Mouse (Mus musculus): ENCODE results near the gene A630089N07Rik. TPM values are rescaled to one million over a fixed set of nuclear protein-coding genes. Genes with fewer than 3 reads are reported as not detected.
A peak's percentile ranks its signal among the peaks of the same experiment; 100 is the strongest.

The A630089N07Rik gene
- polyA plus RNA-seq, 1 experiment from 2014 or later: 19.9 TPM

DNA sequence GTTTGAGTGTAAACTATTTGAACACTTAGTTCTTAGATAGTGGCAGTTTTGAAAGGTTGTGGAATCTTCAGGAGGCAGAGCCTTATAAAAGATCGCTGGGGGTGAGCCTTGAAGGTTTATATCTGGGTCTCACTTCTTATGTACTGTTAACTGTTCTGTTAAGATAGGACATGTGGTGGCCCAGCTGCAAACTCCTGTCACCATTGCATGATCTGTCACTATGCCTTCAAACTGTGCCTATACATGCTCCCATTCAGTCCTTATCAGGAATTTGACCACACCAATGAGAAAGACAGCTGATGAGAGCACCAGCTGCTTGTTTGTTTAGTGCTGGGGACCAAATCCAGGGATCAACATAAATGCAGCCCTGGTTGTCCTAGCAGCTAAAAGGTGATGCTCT is 105.0 kb downstream of the A630089N07Rik start:
- H3K36me3 ChIP-seq (ENCODE audit: insufficient read depth, low read length): no peaks in the 10 kb centered on the region
- H3K4me2 ChIP-seq (replicated peaks; ENCODE audit: low read depth, low read length): no peak overlapping the region
- H3K9ac ChIP-seq (replicated peaks; ENCODE audit: low read length): no peak overlapping the region
- no peak overlapping the region for H3K27ac ChIP-seq (ENCODE audit: low read length)
- WGBS: 68% methylated on average over 1 of the region's 1 CpGs
- no peak overlapping the region for H3K4me3 ChIP-seq (ENCODE audit: low read length)
- no peaks in the 10 kb centered on the region for H3K27me3 ChIP-seq (ENCODE audit: insufficient read depth, low read length)
- no peak for ATAC-seq (ENCODE audit: low FRiP score, low TSS enrichment)
- no peaks in the 10 kb centered on the region for H3K9me3 ChIP-seq (ENCODE audit: low read length)
- no peaks in the 10 kb centered on the region for H3K4me1 ChIP-seq (ENCODE audit: insufficient read depth, low read length)

DNA sequence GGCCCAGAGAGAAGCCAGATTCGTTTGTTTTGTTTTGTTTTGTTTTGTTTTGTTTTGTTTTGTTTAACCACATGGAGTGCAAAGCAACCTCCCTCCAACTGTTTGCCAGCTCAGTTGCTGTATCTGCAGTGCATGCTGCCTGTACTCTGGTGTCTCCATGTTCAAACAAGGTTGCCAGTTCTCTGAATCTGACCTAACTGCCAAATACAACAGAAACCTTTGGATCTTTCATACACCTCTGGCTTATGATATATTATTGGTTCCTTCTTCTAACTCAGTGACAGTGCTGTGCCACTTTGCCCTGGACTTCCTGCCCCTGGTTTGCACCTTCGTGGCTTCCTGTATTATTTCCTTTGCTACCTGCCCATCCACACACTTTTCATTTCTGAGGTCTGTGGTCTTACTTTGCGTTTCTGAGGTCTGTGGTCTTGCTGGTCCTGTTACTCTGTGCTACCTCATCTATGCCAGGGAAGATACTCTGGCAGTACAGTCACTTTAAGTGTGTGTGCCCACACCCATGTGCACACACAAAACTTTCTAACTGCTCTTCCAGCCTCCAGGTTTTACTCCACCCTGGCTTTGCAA is 118.2 kb downstream of the A630089N07Rik start:
- no peak for ATAC-seq (ENCODE audit: low FRiP score, low TSS enrichment)
- H3K36me3 ChIP-seq (ENCODE audit: insufficient read depth, low read length): no peaks in the 10 kb centered on the region
- H3K27me3 ChIP-seq (ENCODE audit: insufficient read depth, low read length): no peaks in the 10 kb centered on the region

DNA sequence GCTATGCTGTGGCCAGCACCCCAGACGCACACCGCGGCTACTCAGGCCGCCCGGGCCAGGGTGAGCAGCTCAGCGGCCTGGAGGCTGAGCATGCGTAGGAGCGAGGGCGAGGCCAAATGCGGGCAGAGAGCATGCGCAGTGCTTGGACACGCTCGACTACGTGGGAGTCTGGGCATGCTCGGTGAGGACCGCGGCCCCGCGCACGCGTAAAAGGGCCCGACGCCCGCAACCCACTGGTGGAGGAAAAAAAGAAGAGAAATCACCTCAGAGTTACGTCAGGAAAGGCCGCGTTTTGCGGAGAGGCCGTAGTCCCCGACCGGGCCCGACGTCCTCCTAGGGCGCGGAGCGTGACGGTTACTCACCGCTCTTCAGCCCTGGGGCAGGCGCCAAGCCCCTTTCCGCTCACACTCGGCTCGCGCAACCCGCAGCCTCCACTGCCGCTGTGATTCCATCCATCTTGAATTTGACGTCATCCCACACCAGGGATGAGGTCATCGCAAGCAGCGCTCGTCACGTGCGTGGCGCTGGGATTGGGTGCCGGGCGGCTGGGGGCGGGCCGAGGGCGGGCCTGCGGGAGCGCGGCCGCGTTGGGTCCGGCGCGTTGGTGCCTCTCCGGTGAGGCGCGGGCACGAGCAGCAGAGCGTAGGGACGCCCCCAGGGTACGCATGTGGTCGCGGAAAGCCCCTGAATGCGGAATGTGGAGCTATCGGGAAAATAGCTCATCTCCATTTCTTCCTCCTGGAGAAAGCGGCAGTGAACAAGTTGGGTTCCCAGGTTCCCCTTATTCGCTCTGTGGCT is 119.9 kb downstream of the A630089N07Rik start, which contains the start of the genes C2cd2 and Zbtb21:
C2cd2 (minus strand) TSS at position 448 of the 798 bp plus-strand sequence.
Zbtb21 (minus strand) TSS at position 472 of the 798 bp plus-strand sequence.
- peak within 1 kb of the TSS; percentile 99 for H3K27ac ChIP-seq (ENCODE audit: low read length)
- peak within 1 kb of the TSS; percentile 91 for H3K4me3 ChIP-seq (ENCODE audit: low read length)
- peaks cover 3% of the 10 kb centered on the region; the same call in 1 of the 2 replicates for H3K4me1 ChIP-seq (ENCODE audit: insufficient read depth, low read length)
- H3K9ac ChIP-seq (replicated peaks; ENCODE audit: low read length): peak within 1 kb of the TSS; percentile 93
- H3K9me3 ChIP-seq (ENCODE audit: low read length): no peaks in the 10 kb centered on the region
- under 1% methylated on average over 78 of the region's 78 CpGs for WGBS
- H3K36me3 ChIP-seq (ENCODE audit: insufficient read depth, low read length): no peaks in the 10 kb centered on the region
- peak within 1 kb of the TSS; percentile 84 for H3K4me2 ChIP-seq (replicated peaks; ENCODE audit: low read depth, low read length)
- ATAC-seq (ENCODE audit: low FRiP score, low TSS enrichment): peak; percentile 99
- no peaks in the 10 kb centered on the region for H3K27me3 ChIP-seq (ENCODE audit: insufficient read depth, low read length)

More for the DNA sequence above, 118.2 kb downstream of the A630089N07Rik start:
- no peak overlapping the region for H3K4me3 ChIP-seq (ENCODE audit: low read length)
- peaks cover 3% of the 10 kb centered on the region; the same call in 1 of the 2 replicates for H3K4me1 ChIP-seq (ENCODE audit: insufficient read depth, low read length)
- WGBS: 79% methylated on average over 3 of the region's 3 CpGs
- H3K9me3 ChIP-seq (ENCODE audit: low read length): no peaks in the 10 kb centered on the region
- H3K4me2 ChIP-seq (replicated peaks; ENCODE audit: low read depth, low read length): no peak overlapping the region
- H3K27ac ChIP-seq (ENCODE audit: low read length): no peak overlapping the region
- no peak overlapping the region for H3K9ac ChIP-seq (replicated peaks; ENCODE audit: low read length)

DNA sequence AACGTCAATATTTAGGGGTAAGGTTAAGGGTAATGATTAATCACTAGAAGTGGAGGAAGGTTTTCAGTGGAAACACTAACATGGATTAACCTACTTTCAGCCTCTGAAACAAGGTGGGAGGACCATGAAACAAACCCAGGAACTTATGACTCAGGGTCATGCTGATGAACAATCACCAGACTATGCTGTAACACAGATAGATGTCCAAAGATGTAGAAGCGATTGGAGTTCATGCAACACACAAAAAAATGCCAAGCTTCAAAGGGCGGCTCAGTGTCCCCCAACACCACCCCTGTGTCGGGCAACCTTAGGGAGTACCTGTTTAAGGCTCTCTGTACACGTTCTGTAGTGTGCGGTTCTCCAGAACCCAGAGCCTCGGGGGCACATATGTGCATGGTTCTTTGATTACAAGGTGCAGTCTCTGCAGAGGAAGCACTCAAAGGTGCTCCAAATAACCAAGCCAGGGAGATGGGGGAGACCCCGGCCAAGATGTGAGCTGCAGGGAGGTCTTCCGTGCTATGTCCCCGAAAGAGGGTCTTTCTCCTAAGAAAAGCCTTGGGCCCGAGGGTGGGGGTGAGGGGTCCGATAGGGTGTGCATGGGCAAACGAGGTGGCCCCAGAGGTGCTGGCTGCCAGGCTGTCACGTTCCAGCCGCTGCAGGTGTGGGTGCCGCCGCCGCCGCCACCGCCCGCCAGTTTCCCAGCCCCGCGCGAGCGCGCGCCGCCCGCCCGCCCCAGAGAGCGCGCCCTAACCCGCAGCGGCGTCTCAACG is 120.7 kb downstream of the A630089N07Rik start:
- Histone ChIP-seq H3K36me3 (ENCODE audit: insufficient read depth, low read length) (peaks cover 2% of the 10 kb centered on the region), H3K27ac (ENCODE audit: low read length) (peak overlapping the region; percentile 99), H3K9me3 (ENCODE audit: low read length) (no peaks in the 10 kb centered on the region), H3K4me3 (ENCODE audit: low read length) (peak overlapping the region; percentile 91), H3K9ac (replicated peaks; ENCODE audit: low read length) (peak overlapping the region; percentile 93), H3K4me1 (ENCODE audit: insufficient read depth, low read length) (peaks cover 3% of the 10 kb centered on the region; the same call in 1 of the 2 replicates), H3K27me3 (ENCODE audit: insufficient read depth, low read length) (no peaks in the 10 kb centered on the region), H3K4me2 (replicated peaks; ENCODE audit: low read depth, low read length) (peak overlapping the region; percentile 84)
- ATAC-seq (ENCODE audit: low FRiP score, low TSS enrichment): peak; percentile 4; the same call in 1 of the 2 replicates
- WGBS: 5% methylated on average over 33 of the region's 36 CpGs

GRCm38 (mm10) chr16:97960348-97960747 is 121.9 kb downstream of the A630089N07Rik start:
- no peak for ATAC-seq (ENCODE audit: low FRiP score, low TSS enrichment)
- Histone ChIP-seq H3K4me3 (ENCODE audit: low read length) (no peak overlapping the region), H3K9ac (replicated peaks; ENCODE audit: low read length) (no peak overlapping the region), H3K4me1 (ENCODE audit: insufficient read depth, low read length) (peaks cover 3% of the 10 kb centered on the region; the same call in 1 of the 2 replicates), H3K27me3 (ENCODE audit: insufficient read depth, low read length) (no peaks in the 10 kb centered on the region), H3K9me3 (ENCODE audit: low read length) (no peaks in the 10 kb centered on the region), H3K4me2 (replicated peaks; ENCODE audit: low read depth, low read length) (no peak overlapping the region), H3K36me3 (ENCODE audit: insufficient read depth, low read length) (peaks cover 11% of the 10 kb centered on the region), H3K27ac (ENCODE audit: low read length) (no peak overlapping the region)
- 91% methylated on average over 3 of the region's 3 CpGs for WGBS

GRCm38 (mm10) chr16:97958401-97958973 is 123.8 kb downstream of the A630089N07Rik start:
- H3K36me3 ChIP-seq (ENCODE audit: insufficient read depth, low read length): peaks cover 22% of the 10 kb centered on the region
- peaks cover 3% of the 10 kb centered on the region; the same call in 1 of the 2 replicates for H3K4me1 ChIP-seq (ENCODE audit: insufficient read depth, low read length)

GRCm38 (mm10) chr16:97957626-97958025 is 124.6 kb downstream of the A630089N07Rik start:
- ATAC-seq (ENCODE audit: low FRiP score, low TSS enrichment): no peak
- Histone ChIP-seq H3K27me3 (ENCODE audit: insufficient read depth, low read length) (no peaks in the 10 kb centered on the region), H3K27ac (ENCODE audit: low read length) (no peak overlapping the region), H3K36me3 (ENCODE audit: insufficient read depth, low read length) (peaks cover 25% of the 10 kb centered on the region), H3K4me3 (ENCODE audit: low read length) (no peak overlapping the region), H3K9me3 (ENCODE audit: low read length) (no peaks in the 10 kb centered on the region), H3K9ac (replicated peaks; ENCODE audit: low read length) (no peak overlapping the region), H3K4me2 (replicated peaks; ENCODE audit: low read depth, low read length) (no peak overlapping the region), H3K4me1 (ENCODE audit: insufficient read depth, low read length) (peaks cover 3% of the 10 kb centered on the region; the same call in 1 of the 2 replicates)

More at GRCm38 (mm10) chr16:97958401-97958973, 123.8 kb downstream of the A630089N07Rik start:
- H3K27me3 ChIP-seq (ENCODE audit: insufficient read depth, low read length): no peaks in the 10 kb centered on the region
- no peaks in the 10 kb centered on the region for H3K9me3 ChIP-seq (ENCODE audit: low read length)
- ATAC-seq (ENCODE audit: low FRiP score, low TSS enrichment): no peak
- no peak overlapping the region for H3K4me2 ChIP-seq (replicated peaks; ENCODE audit: low read depth, low read length)
- H3K4me3 ChIP-seq (ENCODE audit: low read length): no peak overlapping the region
- H3K27ac ChIP-seq (ENCODE audit: low read length): no peak overlapping the region
- H3K9ac ChIP-seq (replicated peaks; ENCODE audit: low read length): no peak overlapping the region

DNA sequence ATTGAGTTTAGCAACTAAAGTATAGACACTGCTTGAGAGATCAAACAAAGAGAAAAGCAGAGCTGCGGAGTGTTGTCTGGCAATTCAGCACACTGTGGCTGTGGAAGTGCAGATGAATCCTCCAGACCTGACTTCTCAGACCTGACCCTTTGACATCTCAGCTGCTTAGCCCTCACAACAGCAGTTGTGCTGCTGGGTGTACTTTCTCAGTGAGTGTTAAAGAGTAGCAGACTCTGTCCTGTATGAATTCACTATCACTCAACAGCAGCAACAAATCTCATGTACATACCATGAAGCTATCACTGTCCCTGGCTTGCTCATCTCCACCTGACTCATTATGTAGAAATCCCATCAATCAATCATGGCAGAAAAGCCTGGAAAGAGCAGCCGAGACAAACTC is 126.2 kb downstream of the A630089N07Rik start:
- Histone ChIP-seq H3K4me2 (replicated peaks; ENCODE audit: low read depth, low read length) (no peak overlapping the region), H3K27ac (ENCODE audit: low read length) (no peak overlapping the region), H3K9me3 (ENCODE audit: low read length) (no peaks in the 10 kb centered on the region), H3K9ac (replicated peaks; ENCODE audit: low read length) (no peak overlapping the region), H3K4me3 (ENCODE audit: low read length) (no peak overlapping the region), H3K4me1 (ENCODE audit: insufficient read depth, low read length) (0 out of 2 replicates have a peak, but pooled peaks cover 3% of the 10 kb centered on the region), H3K36me3 (ENCODE audit: insufficient read depth, low read length) (peaks cover 41% of the 10 kb centered on the region), H3K27me3 (ENCODE audit: insufficient read depth, low read length) (no peaks in the 10 kb centered on the region)
- no peak for ATAC-seq (ENCODE audit: low FRiP score, low TSS enrichment)
- 73% methylated on average over 2 of the region's 2 CpGs for WGBS

- no peaks in the 10 kb centered on the region for H3K27me3 ChIP-seq (ENCODE audit: insufficient read depth, low read length)
- no peaks in the 10 kb centered on the region for H3K4me1 ChIP-seq (ENCODE audit: insufficient read depth, low read length)
- no peak overlapping the region for H3K27ac ChIP-seq (ENCODE audit: low read length)
- H3K36me3 ChIP-seq (ENCODE audit: insufficient read depth, low read length): peaks cover 61% of the 10 kb centered on the region
- H3K4me3 ChIP-seq (ENCODE audit: low read length): no peak overlapping the region
- H3K9ac ChIP-seq (replicated peaks; ENCODE audit: low read length): no peak overlapping the region
- H3K4me2 ChIP-seq (replicated peaks; ENCODE audit: low read depth, low read length): no peak overlapping the region
- 86% methylated on average over 2 of the region's 2 CpGs for WGBS
- ATAC-seq (ENCODE audit: low FRiP score, low TSS enrichment): no peak
- H3K9me3 ChIP-seq (ENCODE audit: low read length): no peaks in the 10 kb centered on the region
Observed at GRCm38 (mm10) chr16:97953300-97953699, 128.9 kb downstream of the A630089N07Rik start.
